Mouse (Mus musculus) MEL (cell line): ENCODE data around the gene Pak2. TPM values are rescaled to one million over a fixed set of nuclear protein-coding genes. Genes with fewer than 3 reads are reported as not detected.
A peak's percentile ranks its signal among the peaks of the same experiment; 100 is the strongest.

Source experiments
- DNase-seq: peaks from one replicate; pipeline ENCODE4 v3.0.0; 2011; ENCODE audit warnings: low read depth, low spot score
- H3K27ac ChIP-seq: 2 replicates; pipeline ENCODE4 v1.5.1; 2012; ENCODE audit warnings: low read depth, mild to moderate bottlenecking, control low read depth, low read length, moderate library complexity; ENCODE audit not compliant: control insufficient read depth
- H3K27me3 ChIP-seq, 2 experiments: fragments of 150-350 bp in 1 of 2; sonication (generic) in 1 of 2; 2 replicates each; pipeline ENCODE4 v1.6.1; 2012; ENCODE audit warnings: low read length in 2 of 2, mild to moderate bottlenecking in 2 of 2, improper control_type of control experiment in 1 of 2, moderate library complexity in 1 of 2; ENCODE audit not compliant: insufficient read depth in 2 of 2, control insufficient read depth in 1 of 2
- H3K36me3 ChIP-seq, 2 experiments: 2 replicates each; pipeline ENCODE4 v1.6.1; 2012 to 2014; ENCODE audit warnings: low read length in 2 of 2, improper control_type of control experiment in 1 of 2, inconsistent platforms in 1 of 2, mild to moderate bottlenecking in 1 of 2; ENCODE audit not compliant: insufficient read depth in 2 of 2, control insufficient read depth in 1 of 2
- H3K4me1 ChIP-seq, 2 experiments: fragments of 150-350 bp in 1 of 2; sonication (generic) in 1 of 2; 2 replicates each; pipeline ENCODE4 v1.6.1; 2012; ENCODE audit warnings: low read length in 2 of 2, improper control_type of control experiment in 1 of 2, mild to moderate bottlenecking in 1 of 2; ENCODE audit not compliant: insufficient read depth in 2 of 2, control insufficient read depth in 1 of 2
- H3K4me3 ChIP-seq, 2 experiments: fragments of 150-350 bp in 1 of 2; sonication (generic) in 1 of 2; 2 replicates each; pipeline ENCODE4 v1.5.1; 2012; ENCODE audit warnings: low read depth in 2 of 2, low read length in 2 of 2, mild to moderate bottlenecking in 2 of 2, moderate library complexity in 2 of 2, control low read depth in 1 of 2, improper control_type of control experiment in 1 of 2; ENCODE audit not compliant: control insufficient read depth in 1 of 2, insufficient read depth in 1 of 2
- H3K79me2 ChIP-seq: 2 replicates; pipeline ENCODE4 v1.6.1; 2012; ENCODE audit warnings: mild to moderate bottlenecking, low read length, moderate library complexity; ENCODE audit not compliant: control insufficient read depth, poor library complexity, insufficient read depth
- H3K9ac ChIP-seq: 2 replicates; pipeline ENCODE4 v1.6.1; 2012; ENCODE audit warnings: low read depth, mild to moderate bottlenecking, control low read depth, low read length, moderate library complexity; ENCODE audit not compliant: control insufficient read depth, poor library complexity, severe bottlenecking
- H3K9me3 ChIP-seq: fragments of 150-350 bp; sonication (generic); replicated peaks from 2 replicates; pipeline ENCODE4 v1.6.1; 2012; ENCODE audit warnings: mild to moderate bottlenecking, low read length, improper control_type of control experiment, moderate library complexity; ENCODE audit not compliant: insufficient read depth
- BHLHE40 ChIP-seq: IDR thresholded peaks from 2 replicates; pipeline ENCODE4 v1.6.1; 2012; ENCODE audit warnings: low read depth, mild to moderate bottlenecking, inconsistent platforms, low read length, improper control_type of control experiment, borderline replicate concordance
- CHD2 ChIP-seq: IDR thresholded peaks from 2 replicates; pipeline ENCODE4 v1.6.1; 2011; ENCODE audit warnings: low read length, improper control_type of control experiment
- JUND ChIP-seq: IDR thresholded peaks from 2 replicates; pipeline ENCODE4 v1.6.1; 2011; ENCODE audit warnings: low read depth, mild to moderate bottlenecking, improper control_type of control experiment, low read length
- MXI1 ChIP-seq: IDR thresholded peaks from 2 replicates; pipeline ENCODE4 v1.6.1; 2011; ENCODE audit warnings: mild to moderate bottlenecking, low read depth, low read length, improper control_type of control experiment
- RCOR1 ChIP-seq: IDR thresholded peaks from 2 replicates; pipeline ENCODE4 v1.6.1; 2012; ENCODE audit warnings: low read depth, mild to moderate bottlenecking, inconsistent platforms, low read length, improper control_type of control experiment
- SIN3A ChIP-seq: IDR thresholded peaks from 2 replicates; pipeline ENCODE4 v1.6.1; 2012; ENCODE audit warnings: low read length, improper control_type of control experiment, inconsistent platforms
- TBP ChIP-seq: IDR thresholded peaks from 2 replicates; pipeline ENCODE4 v1.8.0; 2011; ENCODE audit warnings: low read depth, low read length, improper control_type of control experiment
- TCF12 ChIP-seq: IDR thresholded peaks from 2 replicates; pipeline ENCODE4 v1.6.1; 2014; ENCODE audit warnings: low read depth, mild to moderate bottlenecking, inconsistent platforms, low read length, improper control_type of control experiment, moderate library complexity
- ZMIZ1 ChIP-seq: IDR thresholded peaks from 2 replicates; pipeline ENCODE4 v1.6.1; 2012; ENCODE audit warnings: low read depth, mild to moderate bottlenecking, inconsistent platforms, low read length, improper control_type of control experiment, moderate library complexity
- ZNF384 ChIP-seq: IDR thresholded peaks from 2 replicates; pipeline ENCODE4 v1.6.1; 2012; ENCODE audit warnings: low read depth, mild to moderate bottlenecking, inconsistent platforms, low read length, improper control_type of control experiment
- polyA plus RNA-seq, 2 experiments: library from polyadenylated mRNA; stranded (reverse) in 1 of 2; unstranded in 1 of 2; fragments of >175 nt in 1 of 2; fragments of >200 nt in 1 of 2; gene quantifications; 2 replicates each; pipeline versions ENCODE4 v1.2.1 to v1.2.4; 2012; ENCODE audit warnings: low replicate concordance in 2 of 2, low read depth in 1 of 2; ENCODE audit not compliant: insufficient read length in 2 of 2, insufficient read depth in 1 of 2, missing spikeins in 1 of 2
- total RNA-seq: library from RNA; depleted of rRNA; stranded (reverse); fragments of 300-350 nt; gene quantifications from 2 replicates; pipeline ENCODE4 v1.2.3, GENCODE M21; 2012

Gene Pak2
- total and polyA plus RNA-seq, 3 experiments = 23.0 to 67.2 (median 34.1) TPM

DNA sequence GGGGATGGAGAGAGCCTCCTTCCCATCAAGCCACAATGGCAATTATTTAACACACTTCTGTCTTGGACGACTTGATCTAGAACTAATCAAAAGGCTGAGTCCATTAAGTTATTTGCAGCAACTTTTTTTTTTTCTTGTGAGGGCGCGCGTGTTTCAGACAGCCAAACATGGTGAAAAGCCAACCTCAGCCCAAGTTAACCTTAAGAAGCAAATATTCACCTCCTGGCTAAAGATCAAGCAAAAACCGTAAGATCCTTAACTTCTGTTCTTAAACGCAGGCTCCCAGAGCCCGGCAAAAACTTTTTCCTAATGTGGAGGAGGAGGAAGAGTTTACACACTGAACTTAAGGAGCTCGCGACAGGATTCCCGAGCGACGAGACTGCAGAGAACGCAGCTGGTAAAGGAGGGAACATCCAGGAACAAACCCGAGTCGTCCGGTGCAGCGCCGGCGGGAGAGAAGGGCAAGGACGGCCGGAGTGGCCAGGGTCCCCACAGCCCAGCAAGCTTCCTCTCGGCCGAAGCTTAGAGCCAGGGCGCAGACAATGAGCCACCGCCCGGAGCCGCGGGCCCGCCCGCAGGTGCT lies 643 bp downstream of the Pak2 start:
- Histone ChIP-seq H3K27ac (peak overlapping the region; percentile 80), H3K4me3 (peak overlapping the region; percentile 89 to 99), H3K9ac (peak overlapping the region; percentile 97), H3K27me3 (no peaks in the 10 kb centered on the region), H3K4me1 (peaks cover 10 to 11% of the 10 kb centered on the region in 2 experiments), H3K36me3 (peaks cover 0 to 23% of the 10 kb centered on the region in 2 experiments; a peak in 2 of 4 replicates), H3K9me3 (no peaks in the 10 kb centered on the region), H3K79me2 (peaks cover 46% of the 10 kb centered on the region)
- peak; percentile 76 for DNase-seq
- TF ChIP-seq JUND (no peak), SIN3A (peak; percentile 50), TCF12 (0 out of 2 replicates have a peak, but pooled peaks have one; percentile 6), MXI1 (peak; percentile 65)

DNA sequence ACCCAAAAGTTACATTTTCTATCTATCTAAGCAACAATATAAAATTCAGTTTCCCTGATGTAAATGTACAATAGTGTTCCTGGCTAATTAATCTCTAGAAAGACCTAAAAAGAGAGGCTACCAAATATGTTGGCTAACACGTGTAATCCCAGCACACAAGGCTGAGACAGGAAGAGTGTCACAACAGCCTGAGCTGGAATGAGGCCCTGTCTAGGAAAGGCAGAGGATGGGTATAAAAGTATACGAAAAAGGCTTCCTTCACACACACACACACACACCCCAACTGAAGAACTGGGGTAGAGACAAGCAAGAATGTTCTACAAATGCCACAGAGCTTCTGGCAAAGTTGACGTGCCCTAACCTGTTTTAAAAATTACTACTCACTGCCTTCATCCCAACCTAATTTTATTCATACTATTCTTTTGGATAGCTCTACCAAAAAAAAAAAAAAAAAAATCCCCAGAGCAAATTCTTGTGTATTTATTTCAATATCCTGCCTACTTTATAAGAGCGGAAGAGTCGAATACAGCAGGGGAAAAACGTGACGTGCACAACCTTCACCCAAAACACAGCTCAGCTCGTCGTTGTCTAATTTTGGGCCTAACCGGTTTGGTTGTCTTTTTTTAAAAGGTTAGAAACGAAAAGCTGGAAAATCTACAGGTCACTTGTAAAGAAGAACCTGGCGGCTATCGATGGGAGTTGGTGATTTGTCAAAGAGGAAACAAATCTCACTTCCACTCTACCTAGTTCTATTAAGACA lies 1.3 kb downstream of the Pak2 start:
- Histone ChIP-seq H3K79me2 (peaks cover 52% of the 10 kb centered on the region), H3K27ac (peak overlapping the region; percentile 80), H3K4me1 (peaks cover 10 to 11% of the 10 kb centered on the region in 2 experiments), H3K36me3 (peaks cover 0 to 23% of the 10 kb centered on the region in 2 experiments; a peak in 3 of 4 replicates), H3K27me3 (no peaks in the 10 kb centered on the region), H3K9ac (peak overlapping the region; percentile 97), H3K4me3 (peak overlapping the region; percentile 89 to 99), H3K9me3 (no peaks in the 10 kb centered on the region)
- DNase-seq = peak; percentile 39
- TF ChIP-seq BHLHE40 = peak; percentile 45; the same call in 1 of the 2 replicates
- no peak for TF ChIP-seq TBP

- Histone ChIP-seq H3K4me1 (peaks cover 15 to 18% of the 10 kb centered on the region in 2 experiments), H3K4me3 (peak overlapping the region in 1 of 2 experiments; percentile 89; a peak in 3 of 4 replicates)
- TF ChIP-seq CHD2 = no peak
- no peak for TF ChIP-seq ZMIZ1
- TF ChIP-seq ZNF384 = no peak
- TF ChIP-seq RCOR1 = no peak
- no peak for TF ChIP-seq BHLHE40
These were observed 2.7 kb downstream of the Pak2 start for GRCm38 (mm10) chr16:32076406-32076805.

More at GRCm38 (mm10) chr16:32076406-32076805, 2.7 kb downstream of the Pak2 start:
- Histone ChIP-seq H3K36me3 (peaks cover 0 to 31% of the 10 kb centered on the region in 2 experiments; a peak in 3 of 4 replicates), H3K9me3 (no peaks in the 10 kb centered on the region; the same call in 1 of the 2 replicates), H3K79me2 (peaks cover 62% of the 10 kb centered on the region), H3K27me3 (no peaks in the 10 kb centered on the region), H3K27ac (no peak overlapping the region), H3K9ac (no peak overlapping the region; the same call in 1 of the 2 replicates)
- DNase-seq = peak; percentile 43
